Mouse (Mus musculus) cerebellum, postnatal 14 days (tissue): Measurements from ENCODE around the gene Gm3099.
"Not testable (repeated sequence)": the region's sequence is repeated elsewhere in the genome, so short reads cannot be mapped to it uniquely, and the experiment has no call there.

ENCODE experiments used
- DNase-seq, 2 experiments: peaks; one replicate each; pipeline ENCODE4 v3.0.0; 2021; ENCODE audit warnings: mixed read lengths in 2 of 2

Gene Gm3099

DNA sequence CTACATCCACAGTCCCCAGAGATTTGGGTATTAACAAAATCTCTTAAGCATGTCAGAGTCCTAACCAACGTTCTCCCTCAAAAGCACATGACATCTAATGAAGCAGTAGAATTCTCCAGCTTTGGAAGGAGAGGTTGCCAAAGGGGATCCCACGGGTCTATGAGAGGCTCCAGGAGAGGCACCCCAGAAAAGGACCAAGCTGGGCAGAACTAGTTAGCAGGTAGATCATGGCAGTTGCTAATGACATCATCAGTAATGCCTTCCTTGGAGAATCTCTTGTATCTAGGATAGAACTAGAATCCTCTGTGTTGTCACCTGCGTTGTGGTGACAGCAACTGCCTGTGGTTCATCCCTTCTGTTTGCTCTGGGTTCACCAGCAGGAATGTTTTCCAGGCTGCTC is at the start of gene Gm3099:
Gm3099 (plus strand) TSS at position 301 of the 400 bp plus-strand sequence.
- not testable (repeated sequence) for DNase-seq

DNA sequence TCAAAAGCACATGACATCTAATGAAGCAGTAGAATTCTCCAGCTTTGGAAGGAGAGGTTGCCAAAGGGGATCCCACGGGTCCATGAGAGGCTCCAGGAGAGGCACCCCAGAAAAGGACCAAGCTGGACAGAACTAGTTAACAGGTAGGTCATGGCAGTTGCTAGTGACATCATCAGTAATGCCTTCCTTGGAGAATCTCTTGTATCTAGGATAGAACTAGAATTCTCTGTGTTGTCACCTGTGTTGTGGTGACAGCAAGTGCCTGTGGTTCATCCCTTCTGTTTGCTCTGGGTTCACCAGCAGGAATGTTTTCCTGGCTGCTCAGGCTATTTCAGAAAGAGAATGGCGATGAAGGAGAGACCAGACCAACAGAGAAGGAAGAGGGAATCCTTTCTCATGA is 34.9 kb upstream of the Gm3099 start, which contains the start of gene Gm3095:
Gm3095 (plus strand) TSS at position 301 of the 400 bp plus-strand sequence.
- DNase-seq, result not testable (repeated sequence)

DNA sequence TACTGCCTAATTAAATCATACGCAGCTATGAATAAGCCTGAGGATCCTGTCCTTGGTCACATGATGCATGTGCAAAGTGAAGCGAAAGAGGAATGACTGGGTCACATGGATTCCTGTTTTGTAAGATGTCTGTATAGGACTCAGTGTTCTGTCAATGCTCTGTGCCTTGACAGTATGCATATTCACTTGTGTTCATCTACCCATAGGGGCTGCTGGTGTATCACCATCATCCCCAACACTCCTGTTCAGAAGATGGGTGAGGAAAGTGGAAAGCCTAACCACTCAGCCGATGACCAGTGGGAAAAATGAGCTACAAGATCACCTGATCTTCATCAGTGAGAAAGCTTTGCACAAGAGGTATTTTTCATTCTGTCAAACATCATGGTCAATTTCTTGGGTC is 25.4 kb downstream of the Gm3099 start, which contains the start of gene Gm5796:
Gm5796 (plus strand) TSS at position 301 of the 400 bp plus-strand sequence.
- not testable (repeated sequence) for DNase-seq
